Mouse (Mus musculus) 416B (cell line): ENCODE measurements around the gene H1foo.

Experiments used
- DNase-seq: peaks from one replicate; pipeline ENCODE4 v3.0.0; 2011; ENCODE audit warnings: low read depth

Gene H1foo

DNA sequence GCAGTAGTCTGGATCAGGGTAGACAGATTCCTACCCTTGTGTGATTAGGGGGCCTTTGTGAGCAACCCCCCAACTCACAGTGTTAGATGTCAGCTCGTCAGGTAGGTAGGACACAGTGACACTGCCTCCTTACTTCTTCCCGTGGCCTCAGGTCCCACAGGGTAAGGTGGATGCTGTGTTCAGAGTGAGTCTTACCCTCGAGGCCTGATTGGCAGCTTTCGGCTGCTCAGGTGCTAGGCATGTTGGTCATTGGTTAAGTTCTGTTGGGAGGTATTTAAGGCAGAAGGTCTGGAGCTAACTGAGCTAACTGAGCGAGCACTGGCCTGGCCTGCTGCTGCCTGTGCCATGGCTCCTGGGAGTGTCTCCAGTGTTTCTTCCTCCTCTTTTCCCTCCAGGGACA, at the start of gene H1foo:
Gene H1foo, plus strand, starts transcription at position 301 of the 400 bp plus-strand sequence.
- DNase-seq: no peak

DNA sequence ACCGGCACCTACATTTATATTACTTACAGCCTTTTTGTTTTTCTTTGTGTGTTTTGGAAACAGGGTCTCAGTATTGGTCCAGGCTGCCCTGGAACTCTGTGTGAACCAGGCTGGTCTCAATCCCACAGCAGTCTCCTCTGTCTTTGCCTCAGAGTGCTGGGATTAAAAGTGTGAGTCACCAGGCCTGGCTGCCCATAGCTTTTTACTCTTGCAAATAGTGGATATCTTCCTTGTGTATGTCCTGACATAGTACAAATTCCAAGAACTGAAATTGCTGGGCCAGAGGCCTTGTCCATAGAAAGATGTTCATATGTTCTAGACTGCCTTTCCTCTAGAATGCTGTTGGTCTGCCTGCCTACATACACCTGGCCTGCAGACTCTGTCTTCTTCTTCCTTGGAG, 48.4 kb upstream of the H1foo start:
- no peak for DNase-seq

DNA sequence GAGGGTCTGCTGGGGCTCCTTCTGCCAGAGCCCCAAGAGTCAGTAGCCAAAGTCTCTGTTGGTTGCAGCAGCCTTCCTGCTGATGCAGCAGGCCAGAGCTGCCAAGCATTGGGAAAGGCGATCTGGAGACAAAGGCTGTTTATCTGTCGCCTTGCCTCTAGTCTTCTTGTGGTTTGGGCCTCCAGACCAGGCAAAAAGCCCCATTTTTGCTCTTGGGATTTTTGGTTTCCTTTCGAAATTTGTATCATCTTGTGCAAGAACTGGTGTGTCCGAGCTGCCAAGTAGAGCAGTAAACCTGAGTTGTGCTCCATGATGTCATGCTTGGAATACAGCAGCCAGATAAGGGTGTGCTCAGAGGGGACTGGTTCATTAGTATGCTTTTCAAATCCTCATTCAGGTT, 47.6 kb upstream of the H1foo start:
- DNase-seq: peak; percentile 84

DNA sequence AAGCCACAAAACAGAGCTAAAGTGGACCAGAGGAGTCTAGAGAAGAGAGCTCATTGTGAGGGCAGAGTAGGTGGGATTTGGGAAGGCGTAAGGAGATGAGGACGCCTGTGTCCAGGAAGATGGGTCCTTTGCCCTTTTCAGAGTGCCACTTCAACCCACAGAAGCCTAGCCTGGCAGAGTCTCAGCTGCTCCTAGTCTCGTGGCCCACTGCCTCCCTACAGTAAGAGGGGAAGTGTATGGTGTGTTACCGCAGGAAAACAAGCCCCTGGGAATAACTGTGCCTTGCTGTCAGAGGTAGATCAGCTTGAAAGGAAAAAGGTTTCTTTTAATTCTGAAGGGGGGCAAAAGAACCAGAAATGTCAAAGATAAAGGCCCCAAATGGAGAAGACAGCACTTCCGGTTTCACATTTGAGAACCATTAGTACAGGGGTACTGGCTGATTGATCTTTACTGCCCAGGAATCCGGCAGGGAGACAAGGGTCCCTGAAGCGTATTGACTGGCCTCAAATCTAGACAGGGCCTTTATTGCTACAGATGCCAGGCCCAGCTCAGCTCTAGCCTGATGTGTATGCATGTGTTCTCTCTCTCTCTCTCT, 46.7 kb upstream of the H1foo start:
- DNase-seq: no peak

DNA sequence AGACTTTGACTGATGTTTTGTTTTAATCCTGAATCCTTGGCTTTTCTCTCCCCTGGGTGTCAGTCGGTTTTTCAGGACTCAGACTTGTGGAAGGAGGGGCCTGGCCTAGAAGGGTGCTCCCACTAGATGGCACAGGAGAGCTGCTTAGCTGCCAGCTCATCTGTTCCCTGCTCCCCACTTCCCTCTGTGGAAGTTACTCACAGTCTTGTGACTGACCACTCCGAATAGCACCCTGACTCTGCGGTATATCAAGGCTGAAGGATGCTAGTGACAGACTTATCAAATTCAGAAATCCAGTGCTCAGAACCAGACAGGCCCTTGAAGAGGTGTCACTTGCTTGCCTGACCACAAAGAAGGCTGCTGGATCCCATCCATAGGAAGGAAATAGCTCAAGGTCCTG, 43.7 kb upstream of the H1foo start:
- DNase-seq: peak; percentile 93

DNA sequence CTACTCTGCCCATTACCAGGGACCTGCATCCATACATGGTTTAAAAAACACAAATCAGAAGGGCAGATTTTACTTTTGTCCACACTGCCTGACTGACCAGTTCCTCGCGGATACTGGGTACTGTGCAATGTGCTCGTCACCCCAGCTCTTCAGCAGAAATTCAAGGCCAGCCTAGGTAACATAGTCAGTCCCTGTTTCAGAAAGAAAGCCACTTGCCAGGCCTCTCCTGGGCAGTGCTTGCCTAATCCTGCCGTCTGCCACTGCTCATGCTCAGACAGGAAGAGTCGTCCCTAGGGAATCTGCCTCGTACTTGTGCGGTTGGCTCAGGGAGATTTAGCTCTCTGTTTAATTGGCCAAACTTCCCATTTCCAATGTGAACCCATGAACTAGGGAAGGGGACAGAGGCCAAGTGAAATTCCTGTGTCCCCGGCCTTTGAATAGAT, 43.2 kb upstream of the H1foo start:
- no peak for DNase-seq

DNA sequence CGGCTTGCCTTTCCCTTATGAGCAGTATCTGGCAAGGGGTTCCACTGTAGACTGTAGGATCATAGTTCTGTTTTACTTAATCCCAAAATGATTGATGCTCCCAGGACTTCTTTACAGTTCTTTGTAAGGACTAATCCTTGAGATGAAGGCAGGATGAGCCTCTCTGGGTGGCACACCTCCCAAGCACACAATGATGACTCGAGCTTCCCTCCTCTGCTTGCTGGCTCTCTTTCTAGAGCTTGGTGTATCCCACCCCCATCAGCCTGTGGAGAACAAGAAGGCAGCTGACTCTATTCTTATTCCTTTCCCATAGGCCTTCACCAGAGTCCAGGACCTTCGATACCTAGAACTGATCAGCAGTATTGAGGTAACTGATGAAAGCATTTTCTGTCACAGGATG, 42.2 kb upstream of the H1foo start:
- no peak for DNase-seq

DNA sequence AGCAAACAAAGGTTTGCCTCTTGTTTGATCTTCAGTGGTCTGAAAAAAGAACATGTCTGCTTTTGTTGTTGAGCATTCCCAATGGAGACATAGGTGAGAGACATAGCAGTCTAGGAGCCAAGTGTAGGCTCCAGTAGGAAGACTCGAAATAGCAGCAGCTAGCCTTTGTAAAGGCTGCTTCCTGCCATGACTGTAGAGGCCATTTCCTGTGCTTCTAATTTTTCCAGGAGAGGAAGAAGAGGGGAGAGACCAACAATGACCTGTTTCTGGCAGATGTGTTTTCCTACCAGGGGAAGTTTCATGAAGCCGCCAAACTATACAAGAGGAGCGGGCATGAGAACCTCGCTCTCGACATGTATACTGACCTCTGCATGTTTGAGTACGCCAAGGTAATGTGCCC, 39.2 kb upstream of the H1foo start:
- DNase-seq: no peak

DNA sequence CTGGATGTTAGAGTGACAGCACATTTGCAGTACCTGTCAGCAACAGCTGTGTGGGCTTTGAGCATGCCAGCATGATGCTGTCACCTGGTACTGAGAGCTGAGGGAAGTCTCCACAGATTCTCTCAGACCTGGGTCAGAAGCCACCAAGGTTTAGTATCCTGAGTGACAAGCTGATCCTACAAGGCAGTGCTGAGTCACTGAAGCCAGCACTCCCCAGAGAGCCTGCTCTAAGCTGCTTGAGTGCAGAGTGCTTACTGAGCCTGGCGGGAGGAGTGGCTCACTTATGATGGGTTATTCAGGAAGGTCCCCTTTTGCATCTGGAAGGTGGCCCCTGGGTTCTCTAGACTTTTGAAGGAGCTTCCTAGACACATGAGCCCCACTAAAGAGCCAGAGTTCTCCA, 38.3 kb upstream of the H1foo start:
- DNase-seq: peak; percentile 60

DNA sequence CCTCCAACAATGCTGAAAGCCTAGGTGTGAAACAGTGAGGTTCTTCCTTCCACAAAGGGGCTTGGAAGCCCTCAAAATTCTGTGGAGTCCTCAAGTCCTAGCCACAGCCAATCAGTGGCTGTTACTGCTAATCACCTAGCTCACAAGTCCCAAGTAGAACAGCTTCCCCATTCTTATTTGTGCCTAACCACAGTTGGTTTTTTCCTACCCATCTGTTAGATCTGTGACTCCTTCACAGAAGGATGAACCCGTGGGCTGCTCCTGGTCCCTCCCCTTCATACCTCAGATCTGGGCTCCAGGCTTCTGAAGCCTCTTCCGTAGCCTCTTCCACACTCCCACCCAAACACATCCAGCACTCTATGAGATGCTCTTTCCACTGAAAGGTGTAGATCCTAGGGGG, 37.9 kb upstream of the H1foo start:
- DNase-seq: peak; percentile 50

DNA sequence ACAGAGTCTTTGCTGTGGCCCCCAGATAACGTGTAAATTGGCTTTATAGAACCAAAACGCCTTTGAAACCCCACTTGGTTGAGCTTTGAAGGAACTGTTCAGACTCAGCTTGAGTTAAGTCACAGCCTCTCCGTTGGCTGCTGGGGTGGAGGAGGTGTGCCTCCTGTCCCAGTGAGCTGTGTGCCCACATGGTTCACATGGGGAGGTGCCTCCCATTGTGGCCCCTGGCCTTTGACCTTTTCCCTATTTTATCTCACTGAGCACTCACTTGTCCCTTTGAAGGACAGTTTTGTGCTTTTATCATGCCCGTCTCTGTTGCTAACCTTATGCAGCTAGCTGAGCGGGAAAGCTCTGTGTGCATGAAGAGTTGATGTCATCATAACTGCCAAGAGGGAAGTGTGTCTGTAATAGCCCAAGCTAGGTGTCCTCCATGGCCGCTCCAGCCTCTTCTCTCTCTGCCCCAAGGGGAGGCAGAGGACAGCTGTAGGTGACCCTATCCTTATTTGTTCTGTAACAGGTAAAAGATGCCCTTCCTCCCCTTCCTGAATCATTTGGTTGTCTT, 36.2 kb upstream of the H1foo start:
- no peak for DNase-seq

DNA sequence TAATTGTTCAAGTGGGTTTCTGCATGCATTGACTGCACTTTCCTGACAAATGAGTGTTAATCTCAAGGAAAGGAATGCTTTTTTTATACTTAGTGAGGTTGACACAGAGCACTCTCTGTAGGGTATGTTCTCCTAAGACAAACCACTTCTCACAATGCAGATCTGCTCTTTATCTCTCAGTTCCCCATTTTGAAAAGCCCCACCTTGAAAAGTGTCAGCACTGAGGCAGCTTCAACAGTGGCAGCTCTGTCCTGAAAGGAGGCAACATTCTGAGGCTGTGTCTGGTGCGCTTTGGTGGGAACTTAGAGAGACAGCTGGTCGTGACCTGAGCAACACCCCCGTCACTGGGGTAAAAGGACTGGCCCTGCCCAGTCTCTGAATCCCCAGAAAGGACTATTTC, 35.7 kb upstream of the H1foo start:
- peak; percentile 16 for DNase-seq

DNA sequence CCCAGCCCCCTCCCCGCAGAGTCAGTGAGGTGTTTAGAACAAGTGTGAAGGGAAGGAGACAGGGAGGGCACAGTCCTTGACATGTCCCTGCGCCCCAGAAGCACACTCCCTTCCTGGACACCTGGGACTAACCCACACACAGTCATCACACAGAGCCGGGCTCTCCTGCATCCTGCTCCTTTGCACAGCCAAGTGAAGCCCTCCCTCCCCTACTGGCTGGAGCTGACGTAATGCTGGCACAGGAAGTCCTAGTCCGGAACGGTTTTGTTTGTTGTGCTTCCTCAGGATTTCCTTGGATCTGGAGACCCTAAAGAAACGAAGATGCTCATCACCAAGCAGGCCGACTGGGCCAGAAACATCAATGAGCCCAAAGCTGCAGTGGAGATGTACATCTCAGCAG, 34.8 kb upstream of the H1foo start:
- DNase-seq: peak; percentile 71

DNA sequence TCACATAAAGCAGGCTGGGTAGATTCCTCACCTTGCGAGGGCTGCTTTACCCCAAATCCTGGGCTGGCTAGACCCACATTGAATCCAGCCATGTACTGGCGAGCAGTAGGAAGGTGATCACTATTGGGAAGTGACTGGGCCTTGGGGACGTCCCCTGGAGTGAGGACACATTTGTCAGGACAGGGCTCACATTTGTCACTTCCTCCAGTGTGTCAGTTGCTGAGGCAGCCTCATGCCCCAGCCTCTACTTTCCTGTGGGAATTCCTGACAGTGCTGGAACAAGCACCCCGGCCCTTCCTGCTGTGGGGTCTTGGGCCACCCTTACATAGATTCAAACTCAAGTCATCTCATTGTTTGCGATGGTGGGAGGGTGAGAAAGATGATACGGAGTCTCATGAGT, 33.0 kb upstream of the H1foo start:
- no peak for DNase-seq

DNA sequence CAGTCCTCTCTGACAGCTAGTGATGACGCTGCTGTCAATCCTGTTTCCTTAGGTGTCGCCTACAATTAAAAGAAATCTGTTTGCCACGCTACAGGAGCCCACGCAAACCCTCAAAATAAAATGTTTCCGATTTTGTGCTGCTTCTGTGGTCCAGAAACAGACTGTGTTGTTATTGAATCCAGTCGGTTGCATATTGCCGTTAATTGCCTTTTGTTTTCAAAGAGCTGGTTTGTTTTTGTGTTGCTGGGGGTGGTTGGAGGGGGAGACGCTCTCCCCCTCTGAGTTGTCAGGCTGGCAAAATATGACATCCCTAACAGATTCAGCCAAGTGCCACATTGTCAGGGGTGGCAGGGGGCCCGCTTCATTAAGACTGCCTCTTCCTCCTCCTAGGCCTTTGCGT, 31.3 kb upstream of the H1foo start:
- DNase-seq: no peak

DNA sequence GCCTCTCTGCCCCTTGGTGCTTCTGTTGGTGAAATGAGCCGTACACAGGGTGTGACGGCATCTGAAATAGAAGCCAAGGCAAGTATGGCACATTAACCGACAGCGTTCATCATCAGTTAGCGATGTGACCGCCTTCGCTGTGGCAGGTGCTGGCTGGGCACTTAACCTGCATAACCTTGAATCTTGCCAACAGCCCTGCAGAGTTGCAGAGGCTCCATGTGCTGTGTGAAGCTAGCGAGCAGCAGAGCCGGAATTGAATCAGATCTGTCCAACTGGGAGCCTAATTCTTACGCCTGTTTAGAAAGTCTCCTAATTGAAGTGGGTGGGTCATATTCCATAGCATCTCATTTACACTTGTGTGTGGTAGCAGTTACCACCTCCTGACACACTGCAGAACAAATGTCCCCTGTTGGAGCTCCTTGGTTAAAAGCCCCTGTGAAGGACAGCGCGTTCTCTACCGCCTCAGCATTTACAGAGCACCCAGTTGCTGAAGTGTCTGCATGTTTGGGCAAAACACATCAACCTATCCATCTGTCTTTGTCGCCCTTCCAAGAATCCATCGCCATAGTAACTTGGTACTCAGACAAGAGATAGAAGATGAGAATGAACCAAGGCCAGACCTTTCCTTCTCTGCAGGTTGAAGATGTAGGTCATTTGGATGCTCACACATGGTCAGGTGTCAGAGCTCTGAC, 30.1 kb upstream of the H1foo start:
- no peak for DNase-seq

DNA sequence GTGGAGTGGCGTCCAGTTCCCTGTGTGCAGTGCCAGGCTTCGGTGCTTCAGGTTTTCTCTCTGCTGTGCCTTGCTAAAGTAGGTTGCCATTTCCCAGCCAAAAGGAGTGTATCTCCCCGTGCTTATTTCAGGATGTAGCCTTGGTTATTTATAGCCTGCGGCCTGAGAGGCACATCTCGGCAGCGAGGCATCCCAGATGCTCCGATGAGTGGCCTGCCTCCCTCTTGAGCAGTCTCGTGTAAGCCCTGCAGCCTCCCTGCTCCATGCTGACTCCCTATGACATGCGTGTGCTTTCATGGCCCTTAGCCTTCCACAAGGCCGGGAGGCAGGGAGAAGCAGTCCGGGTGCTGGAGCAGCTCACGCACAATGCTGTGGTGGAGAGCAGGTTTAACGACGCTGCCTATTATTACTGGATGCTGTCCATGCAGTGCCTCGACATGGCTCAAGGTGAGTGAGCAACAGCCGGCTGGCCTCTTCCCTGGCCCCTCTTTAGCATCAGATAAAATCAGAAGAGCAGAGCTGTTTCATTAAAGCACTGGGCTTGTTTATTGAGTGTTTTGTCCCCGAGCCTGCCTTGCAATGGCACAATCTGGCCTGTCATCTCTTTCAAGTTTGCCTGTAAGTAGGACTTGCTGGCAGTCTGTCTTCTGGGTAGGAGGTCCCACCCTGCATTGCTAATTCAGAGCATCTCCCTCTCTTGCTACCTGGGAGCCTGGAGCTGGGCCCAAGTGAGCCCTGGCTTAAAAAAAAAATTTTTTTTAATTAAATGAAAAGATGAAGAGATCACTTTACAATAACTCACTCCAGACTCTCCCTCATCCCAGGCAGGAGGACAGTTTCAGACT, 28.9 kb upstream of the H1foo start:
- no peak for DNase-seq

DNA sequence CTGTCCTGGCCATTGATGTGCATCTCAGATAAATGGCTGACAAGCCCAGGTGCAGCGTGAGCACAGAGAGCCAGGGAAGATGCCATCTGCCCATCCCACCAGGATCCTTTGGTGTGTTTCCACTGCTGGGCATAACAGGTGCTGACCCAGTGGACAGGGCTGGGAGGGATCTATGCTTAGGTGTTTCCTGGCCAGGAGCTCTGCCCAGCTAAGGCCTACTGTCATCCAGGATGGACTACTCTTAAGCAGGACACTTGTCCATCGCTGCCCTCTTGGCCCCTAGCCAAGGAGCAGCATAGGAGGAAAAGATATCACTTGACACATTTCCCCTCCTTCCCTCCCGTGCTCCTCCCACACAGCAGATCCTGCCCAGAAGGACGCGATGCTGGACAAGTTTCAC, 28.1 kb upstream of the H1foo start:
- no peak for DNase-seq

DNA sequence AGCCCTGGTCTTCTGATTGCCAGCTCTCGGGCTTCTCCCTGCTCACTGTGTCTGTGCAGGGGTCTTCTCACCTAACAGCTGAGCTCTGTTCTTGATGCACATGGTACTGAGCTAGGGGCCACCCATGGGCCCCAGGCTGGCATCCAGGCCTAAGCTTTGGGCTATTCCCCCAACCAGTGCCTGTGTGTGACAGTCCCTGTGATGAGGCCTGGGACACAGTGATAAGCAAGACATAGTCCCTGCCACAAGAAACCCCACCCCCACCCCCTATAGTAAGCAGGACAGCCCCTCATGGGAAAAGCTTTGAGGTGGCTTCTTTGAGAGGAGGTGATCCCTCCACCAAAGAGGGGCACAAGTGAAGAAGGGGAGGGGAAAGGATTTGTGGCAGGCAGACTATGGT, 26.1 kb upstream of the H1foo start:
- DNase-seq: no peak

DNA sequence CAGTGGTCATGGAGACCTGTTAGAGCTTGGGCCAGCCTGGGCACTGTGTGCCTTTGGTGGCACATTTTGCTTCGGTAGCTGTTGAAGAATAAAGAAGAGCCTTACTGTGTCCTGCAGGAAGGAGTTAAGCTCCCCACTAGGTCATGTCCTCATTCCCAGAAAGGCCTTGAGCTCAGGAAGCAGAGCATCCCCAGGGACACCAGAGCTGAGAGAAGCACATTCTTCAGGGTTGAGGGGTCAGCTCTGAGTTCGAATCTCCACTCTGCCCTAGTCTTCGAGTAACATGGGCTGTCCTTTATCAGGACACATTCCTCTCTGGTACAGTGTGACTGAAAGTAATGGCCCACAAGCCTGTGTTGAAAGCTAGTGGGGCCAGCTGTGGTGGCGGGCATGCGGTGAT, 24.9 kb upstream of the H1foo start:
- no peak for DNase-seq

DNA sequence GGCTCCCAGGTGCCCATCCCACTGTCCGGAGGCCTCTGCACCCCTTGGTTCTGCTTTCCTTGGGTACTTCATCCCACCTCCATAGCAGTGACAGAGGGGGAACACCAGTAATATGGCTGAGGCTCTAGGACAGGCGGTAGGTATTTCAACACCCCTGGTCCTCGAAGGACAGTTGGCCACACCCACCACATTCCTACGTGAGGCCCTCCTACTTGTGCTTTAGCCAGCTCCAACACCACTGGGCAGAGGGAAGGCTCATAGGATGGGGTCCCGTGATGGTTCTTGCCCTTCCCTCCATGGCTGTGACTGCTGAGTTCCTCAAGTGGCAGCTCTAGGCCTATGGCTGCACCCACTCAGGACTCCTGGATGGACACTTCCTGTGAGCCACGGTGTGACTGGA, 19.9 kb upstream of the H1foo start:
- no peak for DNase-seq

DNA sequence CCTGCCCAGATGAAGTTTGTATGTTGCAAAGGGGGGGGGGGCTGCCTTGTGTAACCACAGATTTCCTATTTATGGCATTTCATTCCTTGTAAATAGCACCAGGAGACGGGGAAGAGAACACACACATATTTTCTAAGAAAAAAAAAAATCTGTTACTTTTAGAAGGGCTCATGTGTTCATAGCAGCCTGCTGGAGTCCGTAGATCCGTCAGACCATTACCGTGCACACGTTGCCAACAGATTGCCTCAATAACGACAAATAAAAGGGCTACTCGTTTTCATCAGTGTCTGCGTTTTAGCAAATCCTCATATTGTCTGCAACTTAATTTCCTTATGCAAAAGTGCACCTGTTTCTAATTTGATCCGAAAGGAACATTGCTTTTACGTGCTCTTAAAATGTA, 18.3 kb upstream of the H1foo start:
- no peak for DNase-seq
